Mouse (Mus musculus) urinary bladder, postnatal 36 days (tissue): ENCODE measurements around the gene Onecut1.

Experiments used
- DNase-seq, 2 experiments: peaks; one replicate each; pipeline ENCODE4 v3.0.0; 2022; ENCODE audit warnings: low spot score in 2 of 2, mixed read lengths in 1 of 2

Gene Onecut1

DNA sequence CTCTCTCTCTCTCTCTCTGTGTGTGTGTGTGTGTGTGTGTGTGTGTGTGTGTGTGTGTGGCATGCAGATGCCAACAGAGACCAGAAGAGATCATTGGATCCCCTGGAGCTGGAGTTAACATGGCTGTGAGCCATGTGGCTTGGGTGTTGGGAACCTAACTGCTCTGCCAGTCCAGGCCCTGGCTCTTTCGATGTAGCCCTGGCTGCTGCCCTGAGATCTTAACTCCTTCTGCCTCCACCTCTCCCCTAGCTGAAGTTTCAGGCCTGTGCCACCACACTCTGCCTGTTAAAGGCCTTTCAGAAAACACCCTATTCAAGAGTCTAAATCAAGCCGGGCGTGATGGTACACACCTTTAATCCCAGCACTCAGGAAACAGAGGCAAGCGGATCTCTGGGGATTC is 49.7 kb downstream of the Onecut1 start:
- peak in 1 of 2 experiments; percentile 51 for DNase-seq

DNA sequence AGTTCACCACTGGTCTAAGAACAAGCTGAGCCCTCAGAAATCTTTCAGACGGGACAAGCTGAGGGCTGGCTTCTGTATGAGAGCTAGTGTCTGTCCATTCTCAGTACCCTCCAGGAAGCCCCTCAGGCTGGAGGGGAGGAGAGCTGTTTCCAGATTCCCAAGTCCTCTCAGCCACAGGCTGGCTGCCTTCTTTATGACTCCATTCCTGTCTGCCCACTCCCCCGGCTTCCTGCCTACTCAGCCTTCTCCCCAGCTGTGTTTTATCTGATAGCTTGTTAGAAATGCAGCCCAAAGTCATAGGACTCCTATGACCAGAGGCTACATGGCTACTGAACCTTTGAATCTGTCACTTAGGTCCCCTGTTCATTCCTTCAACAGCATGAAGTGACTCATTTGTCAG is 50.2 kb downstream of the Onecut1 start:
- no peak for DNase-seq

DNA sequence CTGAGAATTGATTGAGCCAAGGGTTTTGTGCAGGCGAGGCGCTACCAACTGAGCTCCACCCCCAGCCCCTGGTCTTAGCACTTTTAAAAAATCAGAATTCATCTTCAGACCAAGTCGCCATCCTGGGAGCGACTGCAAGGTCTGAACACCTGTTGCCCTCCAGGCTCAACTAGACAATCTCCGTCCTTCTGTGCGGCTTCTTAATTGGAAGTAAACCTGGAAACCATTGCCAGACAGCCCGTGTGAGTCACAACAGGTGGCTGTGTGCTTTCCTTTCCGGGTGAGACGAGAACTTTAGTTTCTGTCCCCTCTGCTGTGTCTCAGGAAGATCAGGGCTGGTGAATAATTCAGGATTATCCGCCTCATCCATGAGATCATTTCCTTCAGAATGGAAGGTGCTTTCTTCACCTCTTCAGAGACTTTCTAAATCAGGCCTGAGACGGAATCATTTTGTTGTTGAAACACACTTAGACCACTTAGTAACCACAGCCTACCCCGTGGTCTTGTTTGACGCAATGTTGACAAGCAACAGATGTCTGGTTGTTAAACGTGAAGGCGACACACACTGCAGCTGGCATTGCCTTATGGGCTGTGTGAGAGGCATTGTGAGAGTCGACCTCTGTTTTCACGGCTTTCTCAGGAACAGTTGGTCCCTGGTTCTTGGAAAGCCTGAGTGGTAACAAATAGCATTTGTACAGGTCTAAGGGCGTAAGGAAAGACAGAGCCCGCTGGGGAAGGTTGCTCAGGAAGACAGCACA is 51.1 kb downstream of the Onecut1 start:
- no peak for DNase-seq

DNA sequence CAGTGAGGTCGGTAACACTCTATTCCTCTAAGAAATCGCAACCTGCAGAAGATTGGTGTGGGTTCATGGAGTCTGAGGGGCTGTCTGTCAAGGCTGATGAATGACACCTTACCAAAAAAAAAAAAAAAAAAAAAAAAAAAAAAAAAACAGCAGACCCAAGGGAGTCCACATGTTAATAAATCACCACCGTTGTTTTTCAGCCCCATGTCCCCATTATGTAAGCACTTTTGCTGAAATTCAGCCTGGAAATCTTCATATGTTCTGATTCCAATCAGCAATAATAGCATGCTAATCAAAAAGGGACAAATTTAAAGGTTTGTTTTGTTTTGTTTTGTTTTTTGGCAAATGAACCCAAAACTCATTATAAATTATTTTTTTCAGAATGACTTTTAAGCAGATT is 53.9 kb downstream of the Onecut1 start:
- no peak for DNase-seq

DNA sequence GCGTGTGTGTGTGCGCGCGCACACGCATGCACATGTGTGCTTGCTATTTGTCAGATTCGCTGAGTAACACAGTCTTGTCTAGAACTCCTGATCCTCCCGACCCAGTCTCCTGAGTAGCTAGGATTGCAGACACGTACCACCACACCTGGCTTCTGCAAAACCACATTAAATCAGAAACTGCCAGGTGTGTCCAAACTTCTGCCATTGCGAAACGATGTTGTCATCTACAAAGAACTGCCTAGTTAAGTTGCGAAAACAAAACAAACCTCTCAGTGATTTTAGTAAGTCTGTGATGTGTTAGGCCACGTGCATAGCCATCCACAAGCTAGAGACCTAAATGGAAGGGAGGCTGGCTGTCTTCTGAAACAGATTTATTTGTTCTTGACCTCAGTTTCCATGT is 58.7 kb downstream of the Onecut1 start:
- no peak for DNase-seq

DNA sequence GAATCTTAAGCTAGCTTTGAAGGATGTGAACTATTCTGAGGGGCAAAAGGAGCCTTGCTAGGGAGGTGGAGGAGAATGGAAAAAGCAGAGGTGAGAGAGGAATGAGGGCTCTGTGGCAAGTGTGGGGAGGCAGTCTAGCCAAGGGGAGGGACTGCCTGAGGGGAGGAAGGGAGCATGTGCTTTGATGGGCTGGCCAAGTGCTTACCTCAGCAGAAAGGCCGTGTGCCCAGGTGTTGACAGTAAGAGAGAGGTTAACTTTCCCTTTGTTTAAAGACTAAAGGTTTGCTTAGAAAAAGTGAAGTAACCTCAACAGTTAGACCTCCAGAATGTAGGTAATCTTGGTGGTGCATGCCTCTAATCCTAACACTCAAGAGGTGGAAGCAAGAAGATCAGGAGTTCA is 59.7 kb downstream of the Onecut1 start:
- no peak for DNase-seq

DNA sequence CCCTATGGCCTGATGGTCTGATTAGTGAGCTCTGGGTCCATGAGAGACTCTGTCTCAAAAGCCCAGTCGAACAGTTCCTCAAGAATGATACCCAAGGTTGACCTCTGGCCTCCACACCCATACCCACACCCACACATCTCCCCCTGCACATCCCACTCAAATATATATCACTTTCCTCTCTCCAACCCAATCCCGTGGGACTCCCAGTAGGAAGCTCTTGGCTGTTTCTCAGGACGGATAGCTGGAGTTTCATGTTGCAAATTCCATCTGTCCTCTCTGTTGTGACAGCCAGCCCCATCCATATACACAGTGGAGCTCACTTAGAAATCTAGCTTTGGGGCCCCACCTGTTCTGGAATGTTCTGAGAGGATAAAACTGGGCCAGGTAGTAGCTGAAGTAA is 61.2 kb downstream of the Onecut1 start:
- DNase-seq: no peak

DNA sequence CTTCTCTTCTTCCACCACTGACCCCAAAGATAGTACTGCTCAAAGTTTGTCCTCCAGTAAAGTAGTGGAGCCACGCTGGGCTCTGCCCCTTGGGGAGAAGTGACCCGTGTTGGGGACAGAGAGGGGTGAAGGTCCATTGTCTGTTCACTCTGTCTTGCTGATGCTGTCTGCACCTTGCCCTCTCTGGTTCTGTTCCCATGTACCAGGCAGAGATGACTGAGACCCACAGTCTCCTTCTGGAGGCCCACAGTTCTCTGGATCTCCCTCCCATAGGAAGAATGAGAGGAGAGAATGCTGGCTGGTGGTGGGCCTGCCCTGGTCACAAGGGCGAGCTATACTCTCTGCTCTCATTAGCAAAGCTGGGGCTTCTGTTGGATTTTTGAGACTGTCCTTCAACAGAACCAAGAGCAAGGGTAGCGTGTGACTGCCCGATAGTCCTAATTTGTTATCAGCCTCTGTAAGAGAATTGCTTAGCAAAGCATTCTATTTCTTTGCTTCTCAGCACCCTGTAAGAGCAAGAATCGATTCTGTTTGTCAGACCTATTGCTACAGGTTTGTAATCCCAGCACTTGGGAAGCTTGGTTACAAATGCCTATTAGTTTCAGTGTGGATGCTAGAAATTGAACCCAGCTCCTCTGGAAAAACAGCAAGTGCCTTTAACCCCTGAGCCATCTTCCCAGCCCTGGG is 61.7 kb downstream of the Onecut1 start:
- DNase-seq: no peak

DNA sequence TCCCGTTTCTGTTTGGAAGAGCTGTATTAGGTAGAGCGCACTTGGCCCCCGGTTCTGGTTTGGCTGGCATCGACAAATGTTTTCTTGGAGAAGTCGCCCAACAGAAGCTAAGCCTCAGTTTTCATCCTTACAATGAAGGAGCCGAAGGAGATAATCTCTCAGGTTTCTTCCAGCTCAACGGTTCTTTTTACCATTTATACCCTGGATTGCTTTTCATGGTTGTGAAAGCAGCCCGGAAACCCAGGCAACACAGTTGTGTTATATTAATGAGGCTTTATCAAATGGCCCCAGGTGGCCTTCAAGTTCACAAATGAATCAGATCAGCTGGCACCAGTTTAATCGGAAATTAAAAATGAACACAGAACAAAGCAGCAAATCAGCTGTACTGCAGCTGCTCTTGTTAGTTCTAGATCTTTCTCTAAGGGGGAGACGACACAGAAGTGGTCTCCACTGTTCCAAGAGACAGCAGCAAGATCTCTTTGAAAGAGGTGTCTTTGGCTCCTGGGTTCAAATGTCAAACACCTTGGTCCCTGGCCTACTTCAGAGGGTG is 63.6 kb downstream of the Onecut1 start:
- no peak for DNase-seq

DNA sequence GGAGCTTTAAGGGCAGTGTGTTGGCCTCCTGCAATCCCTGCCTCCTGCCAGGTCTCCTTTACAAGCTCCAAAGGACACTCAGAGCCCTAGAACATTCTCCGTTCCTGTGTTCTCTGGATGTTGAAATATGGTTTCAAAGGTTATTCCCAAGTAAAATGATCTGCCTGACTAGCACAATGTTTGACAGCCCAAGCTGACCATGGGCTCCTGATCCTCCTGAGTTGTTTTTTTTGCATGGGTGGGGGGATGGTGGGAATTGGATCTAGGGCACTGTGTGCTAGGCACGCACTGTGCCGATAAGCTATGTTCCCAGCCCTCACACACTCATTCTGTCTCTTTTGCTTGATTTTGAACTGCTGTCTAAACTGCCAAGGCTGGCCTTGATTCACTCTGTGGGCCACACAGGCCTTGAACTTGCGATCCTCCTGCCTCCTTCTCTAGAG is 68.3 kb downstream of the Onecut1 start:
- DNase-seq: no peak

DNA sequence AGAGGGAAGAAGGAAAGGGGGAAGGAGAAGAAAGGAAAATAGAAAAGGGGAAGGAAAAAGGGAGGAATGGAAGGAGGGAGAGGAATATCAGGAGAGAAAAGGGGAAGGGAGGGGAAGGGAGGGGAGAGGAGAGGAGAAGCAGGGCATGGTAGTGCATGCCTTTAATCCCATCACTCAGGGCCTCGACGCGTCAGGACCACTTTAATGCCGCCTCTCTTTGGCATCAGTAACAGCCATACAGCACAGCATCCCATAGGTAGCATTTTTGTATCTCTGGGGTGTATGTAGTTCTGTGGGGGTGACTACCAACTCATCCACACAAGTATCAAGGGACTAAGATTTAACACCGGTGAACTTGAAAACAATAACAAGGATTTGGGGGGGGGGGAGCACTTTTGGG is 68.9 kb downstream of the Onecut1 start:
- DNase-seq: no peak

DNA sequence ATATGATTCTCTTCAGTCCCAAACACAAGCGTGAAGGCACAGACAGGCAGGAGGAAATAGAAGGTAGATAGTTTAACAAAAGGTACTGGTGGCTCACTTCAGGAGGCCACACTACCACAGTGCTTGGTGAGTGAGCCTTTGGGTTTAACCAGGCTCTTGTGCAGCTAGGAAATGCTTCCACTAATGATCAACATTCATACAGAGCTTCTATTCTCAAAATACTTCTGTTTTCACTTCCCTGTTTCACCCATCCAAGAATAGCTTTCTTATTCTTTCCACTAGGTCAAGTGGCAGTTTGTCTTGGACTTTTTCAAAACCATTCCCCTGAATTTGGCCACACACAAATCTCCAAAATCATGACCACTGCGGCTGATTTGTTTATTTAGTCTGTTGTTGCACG is 73.6 kb downstream of the Onecut1 start:
- DNase-seq: no peak

DNA sequence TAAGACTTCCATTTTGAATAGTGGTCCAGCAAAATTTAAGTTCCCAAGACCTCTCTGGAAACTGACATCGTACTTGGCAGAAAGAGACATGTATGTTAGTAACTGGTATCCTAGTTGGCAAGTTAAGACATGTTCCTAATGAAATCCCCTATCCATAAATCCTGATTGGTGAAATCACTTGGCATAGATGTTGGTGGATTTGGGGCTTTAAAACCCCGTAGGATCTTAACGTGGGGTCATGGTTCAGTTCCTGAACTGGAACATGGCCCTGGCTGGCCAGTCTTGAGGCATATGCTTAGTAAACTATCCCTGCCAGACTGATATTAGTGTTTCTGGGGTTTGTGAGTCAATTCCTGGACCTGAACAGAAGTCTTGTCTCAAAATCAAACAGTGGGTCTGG is 76.0 kb downstream of the Onecut1 start:
- DNase-seq: no peak

DNA sequence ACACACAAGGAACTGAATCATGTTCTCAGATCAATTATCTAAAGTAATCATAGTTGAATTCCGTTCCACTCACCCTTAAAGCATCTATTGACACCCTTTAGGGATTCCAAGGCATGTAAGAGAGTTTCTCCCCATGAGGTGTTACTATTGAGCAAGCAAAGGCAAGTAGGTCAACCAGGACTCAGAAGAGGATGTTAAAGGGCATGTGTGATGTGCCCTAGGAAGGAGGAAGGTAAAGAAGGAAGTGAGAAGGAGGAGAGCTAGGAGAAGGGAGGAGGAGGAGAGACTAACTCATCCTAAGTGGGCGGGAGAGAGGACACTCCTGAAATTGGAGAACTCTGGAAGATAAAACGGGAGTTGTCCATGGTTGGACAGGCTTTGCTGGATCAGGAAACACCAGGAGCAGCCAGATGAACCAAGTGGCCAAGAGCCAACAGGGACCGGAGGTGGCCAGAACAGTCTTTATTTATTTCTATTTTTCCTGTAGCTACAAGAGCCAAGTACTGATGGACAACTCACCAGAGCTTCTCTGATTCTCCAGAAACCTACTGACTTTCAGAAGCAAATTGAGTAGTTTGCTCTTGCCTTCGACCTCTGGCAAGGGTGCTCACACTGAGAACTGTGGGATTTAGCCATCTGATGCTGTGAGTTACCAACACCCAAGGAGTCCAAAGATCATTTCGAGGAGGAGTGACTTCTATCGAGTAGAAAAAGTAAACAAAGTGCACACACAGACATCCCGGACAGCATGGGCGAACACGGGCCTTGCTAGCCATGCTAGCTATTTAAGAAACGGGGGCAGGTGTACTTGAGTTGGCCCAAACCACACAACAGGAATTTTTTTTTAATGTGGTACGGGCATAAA is 77.2 kb downstream of the Onecut1 start:
- peak; percentile 17 to 50 for DNase-seq
